In the genomic region with DNA sequence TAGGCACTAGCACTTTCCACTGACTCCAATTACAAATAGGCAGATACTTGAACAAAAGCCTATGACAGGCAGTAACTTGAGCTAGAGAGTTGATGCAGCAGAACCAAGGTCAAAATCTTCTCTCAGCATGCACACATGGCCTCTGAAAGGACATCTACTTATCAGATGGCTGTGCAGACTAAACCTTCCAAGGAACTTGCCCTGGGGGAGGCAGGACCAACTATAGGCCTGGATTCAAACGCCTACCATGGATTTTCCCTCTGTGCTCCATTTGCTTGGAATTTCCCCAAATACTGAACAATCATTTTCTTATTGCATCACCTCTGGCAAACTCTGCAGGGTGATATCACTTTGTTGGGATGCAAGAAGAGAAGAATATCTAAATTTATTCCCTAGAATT, we compare ENCODE assay signal across 10 mouse cellular contexts.
DNase-seq lines count a peak whose midpoint lies in the region; ATAC-seq lines count a peak whose summit lies in the region.
"Had no signal": no experiment of that assay in that cellular context is flagged by ENCODE, and none has a peak within 500 bp of the region (broad histone marks: within the 10 kb centered on the region; RNA-seq: fewer than 3 reads in every experiment).

No protein-coding gene starts in this region.

- no peak for ATAC-seq in cerebellum, adult (ENCODE audit: insufficient number of reproducible peaks, low FRiP score, low TSS enrichment)

- peak; percentile 8 for DNase-seq in cerebellum, adult 9-11 months
- DNase-seq in ovary, postnatal 10 days (ENCODE audit: low spot score), result peak; percentile 4
- no peak for DNase-seq in ovary, postnatal 14 days (ENCODE audit: low spot score)
- DNase-seq in gastrocnemius, adult 8-10 months (ENCODE audit: low spot score in 2 of 2), result peak; percentile 23 to 26
- peak; percentile 34 for DNase-seq in lung, postnatal 36 days
- DNase-seq in retina, postnatal 1 day, result no peak
- DNase-seq in thymus, postnatal 4 days, result no peak
- DNase-seq: cerebellum, postnatal 36 days; liver, embryonic 13.5 days had no signal

Comparison
In these comparisons a context has a peak if more than half of its experiments do, and no peak if none do; other contexts are left out.
1. DNase-seq: peak in cerebellum, adult 9-11 months (single experiment), ovary, postnatal 10 days (single experiment), gastrocnemius, adult 8-10 months (2 of 2) and lung, postnatal 36 days (single experiment); none in ovary, postnatal 14 days (single experiment), retina, postnatal 1 day (single experiment) and thymus, postnatal 4 days (single experiment).